Mouse (Mus musculus) lung, embryonic 14.5 days (tissue): ENCODE measurements at regions not wholly inside any gene's neighbourhood (a gene's known extent, or its start where the extent isn't known, plus 50 kb on each side); places are given as distances from the start of the nearest gene placed in this dataset.
A peak's percentile ranks its signal among the peaks of the same experiment; 100 is the strongest.
"Not testable (repeated sequence)": the region's sequence is repeated elsewhere in the genome, so short reads cannot be mapped to it uniquely, and the experiment has no call there.

Source experiments
- ATAC-seq: fragments of 200-750 bp; cut with Nextera tagmentation; 2 replicates; pipeline ENCODE4 v1.8.0; 2017; ENCODE audit warnings: mild to moderate bottlenecking, moderate TSS enrichment, moderate library complexity; ENCODE audit not compliant: insufficient read depth
- DNase-seq: peaks from one replicate; pipeline ENCODE4 v3.0.0-alpha.2; 2015
- H3K27ac ChIP-seq: fragments of 300-500 bp; sonication (generic); 2 replicates; pipeline ENCODE4 v1.5.1; 2014; ENCODE audit warnings: low read depth, mild to moderate bottlenecking, moderate library complexity
- H3K27me3 ChIP-seq: fragments of 300-500 bp; sonication (generic); 2 replicates; pipeline ENCODE4 v1.6.1; 2014; ENCODE audit warnings: low read length, control low read depth; ENCODE audit not compliant: insufficient read depth
- H3K36me3 ChIP-seq: fragments of 300-500 bp; sonication (generic); 2 replicates; pipeline ENCODE4 v1.6.1; 2014; ENCODE audit warnings: control low read depth; ENCODE audit not compliant: insufficient read depth
- H3K4me1 ChIP-seq: fragments of 300-500 bp; sonication (generic); 2 replicates; pipeline ENCODE4 v1.6.1; 2014; ENCODE audit warnings: antibody characterized with exemption, control low read depth; ENCODE audit not compliant: insufficient read depth
- H3K4me2 ChIP-seq: fragments of 300-500 bp; sonication (generic); 2 replicates; pipeline ENCODE4 v1.6.1; 2014; ENCODE audit warnings: mild to moderate bottlenecking
- H3K4me3 ChIP-seq: fragments of 300-500 bp; sonication (generic); 2 replicates; pipeline ENCODE4 v1.5.1; 2014; ENCODE audit warnings: low read depth, low read length
- H3K9ac ChIP-seq: fragments of 300-500 bp; sonication (generic); 2 replicates; pipeline ENCODE4 v1.6.1; 2014
- H3K9me3 ChIP-seq: fragments of 300-500 bp; sonication (generic); 2 replicates; pipeline ENCODE4 v1.6.1; 2016; ENCODE audit warnings: low read depth, low read length, control low read depth
- CTCF ChIP-seq: IDR thresholded peaks from 2 replicates; pipeline ENCODE4 v1.5.1; 2016; ENCODE audit warnings: antibody characterized with exemption, low read depth
- WGBS: fragments of 180-500 bp; shearing (Covaris S2); extraction: QIAGEN DNeasy Blood & Tissue Kit; methylation state at CpG from one replicate; pipeline ENCODE4 v1.1.7; 2014; 5-methylcytosine and 5-hydroxymethylcytosine counted together

- H3K9me3 ChIP-seq: no peaks in the 10 kb centered on the region
- no peak overlapping the region for H3K27ac ChIP-seq
- DNase-seq (no peak), ATAC-seq (no peak)
- 72% methylated on average over 9 of the region's 9 CpGs for WGBS
- H3K36me3 ChIP-seq: no peaks in the 10 kb centered on the region
- H3K4me2 ChIP-seq: no peak overlapping the region
- H3K4me1 ChIP-seq: no peaks in the 10 kb centered on the region
- no peak overlapping the region for H3K9ac ChIP-seq
- no peaks in the 10 kb centered on the region for H3K27me3 ChIP-seq
- H3K4me3 ChIP-seq: no peak overlapping the region
- TF ChIP-seq CTCF: no peak
Measured at GRCm38 (mm10) chr3:109254001-109254630, 86.3 kb upstream of the Vav3 start.

- no peak overlapping the region for H3K4me3 ChIP-seq
- no peaks in the 10 kb centered on the region for H3K27me3 ChIP-seq
- no peak overlapping the region for H3K4me2 ChIP-seq
- H3K9ac ChIP-seq: no peak overlapping the region
- no peak for TF ChIP-seq CTCF
- H3K36me3 ChIP-seq: no peaks in the 10 kb centered on the region
- 0 out of 2 replicates have a peak, but pooled peaks have one; percentile 24 for ATAC-seq
- H3K27ac ChIP-seq: no peak overlapping the region
- 59% methylated on average over 5 of the region's 5 CpGs for WGBS
- no peaks in the 10 kb centered on the region for H3K4me1 ChIP-seq
- H3K9me3 ChIP-seq: no peaks in the 10 kb centered on the region
- DNase-seq: peak; percentile 32
Measured at GRCm38 (mm10) chr3:109254957-109255356, 85.5 kb upstream of the Vav3 start.

- H3K4me1 ChIP-seq: no peaks in the 10 kb centered on the region
- no peak overlapping the region for H3K9ac ChIP-seq
- H3K27ac ChIP-seq: no peak overlapping the region
- no peak for DNase-seq
- 62% methylated on average over 5 of the region's 5 CpGs for WGBS
- no peaks in the 10 kb centered on the region for H3K27me3 ChIP-seq
- no peaks in the 10 kb centered on the region for H3K9me3 ChIP-seq
- no peak overlapping the region for H3K4me3 ChIP-seq
- H3K4me2 ChIP-seq: no peak overlapping the region
- no peak for ATAC-seq
- H3K36me3 ChIP-seq: no peaks in the 10 kb centered on the region
- TF ChIP-seq CTCF: no peak
Measured at GRCm38 (mm10) chr3:109256723-109257122, 83.7 kb upstream of the Vav3 start.

DNA sequence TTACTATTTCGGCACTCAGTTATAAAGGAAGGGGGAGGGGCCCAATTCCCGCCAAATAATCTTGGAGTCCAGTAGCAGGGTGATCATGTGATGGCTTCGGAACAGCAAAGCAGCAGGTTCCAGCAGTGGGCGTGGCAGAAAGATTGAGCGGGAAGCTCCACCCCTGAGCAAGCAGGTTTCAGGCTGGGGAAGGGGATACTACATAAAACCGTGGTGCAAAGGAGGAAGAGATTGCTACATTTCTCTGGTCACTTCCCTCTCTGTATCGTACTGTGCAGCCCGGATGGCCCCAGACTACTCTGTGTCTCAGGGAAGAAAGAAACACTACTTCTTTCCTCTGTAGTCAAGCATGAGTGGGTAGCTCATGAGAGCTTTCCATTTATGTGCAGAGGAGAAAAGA lies 73.5 kb upstream of the Vav3 start:
- ATAC-seq, H3K27ac ChIP-seq, H3K4me1 ChIP-seq, H3K36me3 ChIP-seq, H3K27me3 ChIP-seq, H3K9ac ChIP-seq, H3K4me3 ChIP-seq, DNase-seq, H3K9me3 ChIP-seq, H3K4me2 ChIP-seq: not testable (repeated sequence)
- 73% methylated on average over 7 of the region's 8 CpGs for WGBS

- TF ChIP-seq CTCF: no peak
- no peak overlapping the region for H3K9ac ChIP-seq
- DNase-seq (peak; percentile 38), ATAC-seq (no peak)
- H3K27me3 ChIP-seq: no peaks in the 10 kb centered on the region
- 13% methylated on average over 1 of the region's 1 CpGs for WGBS
- no peak overlapping the region for H3K4me3 ChIP-seq
- H3K9me3 ChIP-seq: no peaks in the 10 kb centered on the region
- no peak overlapping the region for H3K27ac ChIP-seq
- H3K4me1 ChIP-seq: no peaks in the 10 kb centered on the region
- H3K4me2 ChIP-seq: no peak overlapping the region
- no peaks in the 10 kb centered on the region for H3K36me3 ChIP-seq
Measured at GRCm38 (mm10) chr3:109270783-109271182, 69.7 kb upstream of the Vav3 start.

GRCm38 (mm10) chr3:109273074-109273801 lies 67.2 kb upstream of the Vav3 start:
- no peaks in the 10 kb centered on the region for H3K9me3 ChIP-seq
- H3K27me3 ChIP-seq: no peaks in the 10 kb centered on the region
- WGBS: 40% methylated on average over 5 of the region's 5 CpGs
- H3K27ac ChIP-seq: no peak overlapping the region
- TF ChIP-seq CTCF: no peak
- H3K4me3 ChIP-seq: no peak overlapping the region
- H3K4me1 ChIP-seq: no peaks in the 10 kb centered on the region
- ATAC-seq: peak; percentile 86
- no peak overlapping the region for H3K4me2 ChIP-seq
- H3K9ac ChIP-seq: no peak overlapping the region
- no peaks in the 10 kb centered on the region for H3K36me3 ChIP-seq
- peak; percentile 77 for DNase-seq

DNA sequence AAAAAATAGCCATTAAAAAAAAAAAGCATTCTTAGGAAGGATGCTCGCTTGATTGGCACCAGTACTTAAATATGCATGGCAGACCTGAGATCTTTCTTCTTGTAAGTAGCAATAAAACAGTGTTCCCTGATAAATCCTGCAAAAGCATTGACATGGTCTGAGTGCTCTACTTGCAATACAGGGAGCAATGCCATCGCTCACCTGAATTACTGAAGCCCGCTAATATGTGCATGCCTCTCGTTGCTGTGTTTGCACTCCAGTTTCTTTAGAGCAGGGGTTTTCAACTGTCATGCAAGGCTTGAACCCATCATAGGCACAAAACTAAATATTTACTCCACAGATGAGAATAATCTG lies 66.7 kb upstream of the Vav3 start:
- Histone ChIP-seq H3K27me3 (no peaks in the 10 kb centered on the region), H3K36me3 (no peaks in the 10 kb centered on the region), H3K27ac (no peak overlapping the region), H3K4me1 (no peaks in the 10 kb centered on the region), H3K4me3 (no peak overlapping the region), H3K4me2 (no peak overlapping the region), H3K9ac (no peak overlapping the region), H3K9me3 (no peaks in the 10 kb centered on the region)
- WGBS: 83% methylated on average over 4 of the region's 4 CpGs
- TF ChIP-seq CTCF: no peak
- ATAC-seq (no peak), DNase-seq (no peak)
